Mouse (Mus musculus): Measurements from ENCODE around the gene Trir.

Gene Trir
- long read RNA-seq, experiment 1, transcript Trir-201 (3 exons, 902 nt): major isoform, 114 of 121 reads
- long read RNA-seq, experiment 1, partial matches to known transcripts: 2 of 121 reads
- long read RNA-seq, experiment 1, other reads (novel, unspliced or antisense): 5 of 121 reads
- long read RNA-seq, experiment 2, transcript Trir-201 (3 exons, 902 nt): major isoform, 141 of 153 reads
- long read RNA-seq, experiment 2, partial matches to known transcripts: 5 of 153 reads
- long read RNA-seq, experiment 2, other reads (novel, unspliced or antisense): 7 of 153 reads

DNA sequence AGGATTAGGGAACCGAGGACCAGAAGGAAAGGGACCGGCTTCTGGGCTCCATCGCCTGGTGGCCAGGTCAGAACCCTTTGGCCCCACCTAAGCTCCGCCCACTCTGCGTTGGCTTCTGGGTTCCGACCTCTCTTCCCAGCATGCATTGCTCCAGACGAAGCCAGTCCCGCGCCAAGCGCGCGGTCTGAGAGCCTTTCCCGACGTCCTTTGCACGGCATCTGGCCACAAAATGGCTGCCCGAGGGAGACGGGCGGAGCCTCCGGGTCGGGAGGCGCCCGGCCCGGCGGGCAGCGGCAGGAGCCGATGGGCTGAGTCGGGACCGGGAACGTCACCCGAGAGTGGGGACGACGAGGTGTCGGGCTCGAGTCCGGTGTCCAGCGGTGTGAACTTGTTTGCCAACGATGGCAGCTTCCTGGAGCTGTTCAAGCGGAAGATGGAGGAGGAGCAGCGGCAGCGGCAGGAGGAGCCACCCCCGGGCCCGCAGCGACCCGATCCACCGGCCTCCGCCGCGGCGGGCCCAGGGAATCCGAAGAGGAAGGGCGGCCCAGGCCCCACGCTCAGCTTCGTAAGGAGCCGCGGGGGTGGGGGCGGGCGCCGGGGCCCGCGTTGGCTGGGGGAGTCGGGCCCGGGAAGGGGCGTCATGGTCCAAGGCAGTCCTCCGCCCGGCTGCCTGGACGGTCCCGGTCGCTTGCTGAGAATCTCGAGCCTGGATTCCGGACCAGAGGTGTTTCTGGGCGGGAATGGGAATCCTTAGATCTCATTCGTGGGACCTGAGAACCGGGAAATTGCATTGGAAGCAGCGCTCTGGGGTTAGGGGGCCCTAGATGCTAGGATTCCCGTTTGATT lies at the start of gene Trir:
Gene Trir, plus strand, starts transcription at position 154 of the 846 bp plus-strand sequence.
- intact Hi-C loops (cut with DNase I): loop anchor here (5.0 kb wide), 1 partner anchor 50 kb away; the partner anchor contains the start of gene Junb

DNA sequence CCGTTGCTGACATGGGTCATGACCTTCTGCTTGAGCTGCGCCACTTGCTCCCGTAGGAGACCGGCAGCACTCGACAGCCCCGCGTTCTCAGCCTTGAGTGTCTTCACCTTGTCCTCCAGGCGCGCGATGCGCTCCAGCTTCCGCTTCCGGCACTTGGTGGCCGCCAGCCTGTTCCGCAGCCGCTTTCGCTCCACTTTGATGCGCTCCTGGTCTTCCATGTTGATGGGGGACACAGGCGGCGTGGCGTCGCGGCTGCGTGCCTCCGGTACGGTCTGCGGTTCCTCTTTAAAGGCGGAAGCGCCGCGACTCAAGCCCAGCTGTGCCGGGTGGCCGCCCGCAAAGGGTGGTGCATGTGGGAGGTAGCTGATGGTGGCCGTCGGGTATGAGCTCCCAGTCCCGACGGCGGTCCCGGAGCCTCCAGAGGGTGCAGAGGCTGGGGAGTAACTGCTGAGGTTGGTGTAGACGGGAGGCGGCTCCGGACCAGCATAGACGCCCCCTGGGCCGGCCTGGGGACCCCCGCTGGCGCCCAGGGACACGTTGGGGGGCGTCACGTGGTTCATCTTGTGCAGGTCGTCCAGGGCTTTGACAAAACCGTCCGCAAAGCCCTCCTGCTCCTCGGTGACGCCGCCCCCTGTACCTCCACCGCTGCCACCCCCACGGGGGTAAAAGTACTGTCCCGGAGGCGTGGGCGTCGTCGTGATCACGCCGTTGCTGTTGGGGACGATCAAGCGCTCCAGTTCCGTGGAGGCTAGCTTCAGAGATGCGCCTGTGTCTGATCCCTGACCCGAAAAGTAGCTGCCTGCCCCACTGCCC lies 49.0 kb upstream of the Trir start:
- intact Hi-C loops (cut with DNase I): loop anchor here (5.0 kb wide), 1 partner anchor 50 kb away; the partner anchor contains the start of genes Asna1 and Trir

DNA sequence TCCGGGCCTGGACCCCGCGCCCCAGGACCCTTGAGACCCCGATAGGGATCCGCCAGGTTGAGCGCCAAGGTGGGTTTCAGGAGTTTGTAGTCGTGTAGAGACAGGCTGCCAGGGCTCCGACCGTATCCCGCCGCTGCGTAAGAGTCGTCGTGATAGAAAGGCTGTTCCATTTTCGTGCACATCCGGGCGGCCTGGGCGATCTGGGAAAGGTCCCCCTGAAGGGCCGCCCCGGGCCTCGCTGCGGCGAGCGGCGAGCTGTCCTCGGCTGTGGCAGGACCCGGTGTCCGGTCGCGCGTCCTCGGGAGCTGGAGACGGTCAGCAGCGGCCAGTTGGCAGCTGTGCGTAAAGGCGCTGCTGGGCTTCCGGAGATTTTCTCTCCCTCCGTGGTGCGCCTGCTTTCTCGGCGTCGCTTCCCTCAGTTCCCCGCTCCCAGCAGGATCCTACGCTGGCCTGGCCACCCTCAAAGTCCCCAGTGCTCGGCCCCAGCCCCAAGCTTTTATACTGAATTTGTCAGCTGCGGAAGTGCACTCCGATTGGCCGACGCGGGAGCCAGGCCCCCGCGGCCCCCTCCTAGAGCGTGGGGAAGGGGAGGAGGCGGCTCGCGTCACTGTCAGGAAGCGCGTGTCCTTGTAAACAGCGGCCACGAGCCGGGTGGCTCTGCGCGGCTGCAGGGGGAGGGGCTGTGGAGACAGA lies 48.2 kb upstream of the Trir start, which contains the start of gene Junb:
Gene Junb, minus strand, starts transcription at position 471 of the 693 bp plus-strand sequence.
- intact Hi-C loops (cut with DNase I): loop anchor here (5.0 kb wide), 1 partner anchor 49 kb away; the partner anchor contains the start of genes Asna1 and Trir

DNA sequence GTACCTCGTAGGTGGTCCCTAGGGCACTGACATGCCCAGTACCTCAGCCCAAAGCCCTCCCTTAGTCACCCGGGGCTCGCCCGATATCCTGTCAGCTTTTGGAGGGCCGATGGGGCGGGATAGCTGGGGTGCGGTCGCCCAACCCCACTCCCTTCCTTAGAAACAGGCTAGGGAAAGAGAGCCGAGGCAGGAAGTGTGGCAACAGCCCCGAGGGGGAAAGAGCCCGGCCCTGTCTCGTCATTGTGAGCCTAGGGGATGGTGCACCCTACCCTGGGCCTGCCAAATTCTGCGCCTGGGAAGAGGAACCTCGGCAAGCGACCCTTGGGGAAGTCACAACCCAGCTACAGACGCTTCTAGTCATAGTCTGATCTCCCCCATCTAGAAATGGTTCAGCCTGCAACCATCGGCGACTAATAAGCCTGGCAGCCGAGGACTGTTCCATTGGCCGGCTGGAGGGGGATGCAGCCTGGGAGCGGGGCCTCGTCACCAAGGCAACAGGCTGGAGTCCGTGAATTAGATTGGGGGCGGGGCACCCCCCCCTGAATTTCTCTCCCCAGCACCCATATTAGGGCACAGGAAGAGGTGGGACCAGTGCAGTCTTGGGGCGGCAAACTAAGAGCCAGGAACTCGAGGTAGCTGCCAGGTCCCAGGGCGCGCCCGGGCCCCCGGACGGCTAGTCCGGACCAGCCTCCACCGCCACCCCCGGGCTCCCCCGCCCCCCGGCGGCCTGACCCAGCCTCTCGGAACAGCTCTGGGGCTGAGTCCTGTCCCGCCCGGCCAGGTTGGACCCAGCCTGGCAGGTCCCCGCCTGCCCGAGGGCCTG lies 46.8 kb upstream of the Trir start:
- intact Hi-C loops (cut with DNase I): loop anchor here (5.0 kb wide), 1 partner anchor 47 kb away; the partner anchor contains the start of genes Asna1 and Trir

DNA sequence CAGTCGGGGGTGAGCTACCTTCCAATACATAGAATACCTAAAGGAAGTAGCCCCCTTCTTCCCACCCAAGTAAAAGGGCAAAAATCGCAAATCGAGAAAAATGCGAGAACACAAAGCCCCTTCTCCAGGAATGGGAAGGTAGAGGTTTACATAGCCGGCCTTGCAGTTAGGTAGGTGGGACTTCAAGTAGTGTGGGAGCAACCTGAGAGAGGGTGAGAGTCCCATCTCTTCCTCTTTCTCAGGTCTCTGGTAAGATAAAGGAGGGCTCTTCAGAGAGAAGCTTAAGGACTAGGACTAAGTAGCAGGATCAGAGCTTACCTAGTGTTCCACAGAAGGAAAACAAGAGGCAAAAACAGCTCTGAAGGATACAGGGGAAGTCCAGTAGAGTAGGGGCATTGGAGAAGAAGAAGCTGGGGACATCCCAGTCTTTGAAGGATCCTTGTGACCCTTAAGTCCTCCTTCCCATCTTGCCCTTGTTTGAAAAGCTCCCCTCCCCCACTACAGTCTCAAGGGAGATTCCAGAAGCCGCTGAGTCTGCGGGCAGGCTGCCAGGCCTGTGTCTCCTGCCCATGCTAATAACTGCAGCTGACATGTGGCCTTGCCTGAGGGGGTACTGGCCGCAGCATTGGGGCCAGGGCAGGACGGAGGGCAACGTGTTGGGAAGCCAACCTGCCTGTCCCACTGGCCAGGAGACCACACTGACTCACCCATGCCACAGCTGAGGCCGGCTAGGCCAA lies 45.8 kb upstream of the Trir start:
- intact Hi-C loops (cut with DNase I): no loop called here

DNA sequence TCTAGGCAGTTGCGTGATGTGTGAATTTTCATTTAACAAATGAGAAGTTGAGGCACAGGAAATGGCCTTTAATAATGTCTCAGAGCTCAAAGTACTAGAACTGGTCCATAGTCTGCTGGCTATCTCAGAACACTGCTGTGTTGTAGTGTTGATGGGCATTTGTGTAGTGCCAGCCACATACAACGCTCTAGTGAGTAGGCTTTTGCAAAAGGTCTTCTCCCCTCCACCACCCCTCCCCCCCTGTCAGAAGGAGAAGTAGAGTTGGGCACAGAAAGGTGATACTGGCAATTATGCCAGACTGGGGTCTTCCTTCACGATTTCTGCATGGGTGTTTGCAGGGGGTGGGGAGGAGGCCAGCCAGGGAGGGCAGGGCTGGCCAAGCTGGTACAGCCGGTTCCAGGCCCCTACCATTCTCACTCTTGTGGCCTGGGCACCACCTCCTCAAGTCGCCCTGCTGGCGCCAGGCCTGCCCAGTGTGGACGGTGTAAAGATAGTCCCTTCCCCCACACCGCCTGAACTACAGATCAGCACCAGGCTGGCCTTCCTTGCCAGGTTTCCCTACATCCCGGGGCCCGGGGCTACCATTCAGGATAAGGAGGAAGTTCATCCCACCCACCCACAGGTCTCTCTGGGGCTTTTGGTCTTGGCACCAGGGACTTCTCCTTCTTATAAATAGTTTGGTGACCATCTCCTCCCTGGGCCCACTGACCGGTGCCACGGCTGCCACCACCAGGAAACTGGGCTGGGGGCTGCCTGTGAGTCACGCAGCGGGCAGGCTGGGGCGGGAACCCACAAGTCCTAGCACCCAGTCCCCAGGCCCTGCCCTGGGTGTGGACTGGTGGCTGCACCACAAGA lies 44.8 kb upstream of the Trir start:
- intact Hi-C loops (cut with DNase I): no loop called here

DNA sequence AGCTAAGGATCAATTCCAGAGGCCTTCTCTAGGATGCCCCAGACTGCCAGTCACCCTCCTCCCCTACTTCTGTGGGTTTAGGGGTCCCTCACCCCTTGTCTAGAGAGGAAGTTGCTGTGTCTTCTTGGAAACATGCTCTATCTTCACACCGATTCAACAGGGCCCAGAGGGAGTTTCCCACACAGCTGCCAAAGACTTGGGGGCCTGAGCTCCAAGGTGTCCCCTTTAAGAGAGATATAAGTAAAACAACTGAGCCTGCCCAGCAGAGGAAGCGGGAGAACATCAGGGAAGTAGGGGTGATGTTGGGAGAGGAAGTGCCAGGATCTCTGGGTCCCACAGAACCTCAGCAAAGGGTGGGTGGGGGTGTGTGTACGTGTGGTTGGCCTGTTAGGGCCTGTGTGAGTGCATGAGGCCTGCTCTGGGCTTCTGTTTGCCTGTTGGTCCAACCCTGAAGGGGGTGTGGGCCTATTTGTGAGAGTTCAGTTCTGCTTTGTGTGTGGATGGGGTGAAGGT lies 44.1 kb upstream of the Trir start:
- intact Hi-C loops (cut with DNase I): no loop called here

DNA sequence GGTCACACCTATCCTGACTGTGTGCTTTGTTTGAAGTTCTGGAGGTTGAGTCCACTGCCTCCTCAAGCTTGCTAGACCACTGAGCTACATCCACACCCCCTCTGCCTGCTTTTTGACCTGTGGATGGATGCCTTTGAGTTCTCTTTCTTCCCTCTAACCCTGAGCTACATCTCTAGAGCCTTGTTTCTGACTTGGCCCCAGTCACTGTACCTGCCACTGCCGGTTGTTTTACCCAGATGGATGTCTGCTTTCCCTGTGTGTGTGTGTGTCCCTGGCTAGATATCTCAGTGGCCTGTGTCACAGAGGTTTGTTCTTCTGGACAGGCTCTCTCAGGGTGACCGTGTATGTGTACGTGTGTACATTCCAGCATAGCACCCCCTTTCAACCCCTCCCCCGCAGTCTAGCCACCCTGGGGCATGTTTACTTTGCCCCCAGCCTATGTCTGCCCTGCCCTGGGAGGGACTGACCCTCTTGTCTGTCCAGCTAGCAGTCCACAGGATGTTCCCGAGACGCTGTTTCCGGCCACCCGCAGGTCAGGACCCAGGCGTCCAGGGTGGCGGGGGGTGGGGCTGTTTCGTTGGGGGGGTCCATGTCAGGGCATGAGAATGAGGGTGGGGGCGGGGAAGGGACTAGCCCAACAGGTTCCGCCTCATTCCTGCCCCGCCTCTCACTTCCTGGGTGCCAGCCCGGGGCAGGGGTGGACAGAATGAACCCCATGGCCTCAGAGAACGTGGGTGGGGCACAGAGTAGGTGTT lies 42.2 kb upstream of the Trir start:
- intact Hi-C loops (cut with DNase I): no loop called here

DNA sequence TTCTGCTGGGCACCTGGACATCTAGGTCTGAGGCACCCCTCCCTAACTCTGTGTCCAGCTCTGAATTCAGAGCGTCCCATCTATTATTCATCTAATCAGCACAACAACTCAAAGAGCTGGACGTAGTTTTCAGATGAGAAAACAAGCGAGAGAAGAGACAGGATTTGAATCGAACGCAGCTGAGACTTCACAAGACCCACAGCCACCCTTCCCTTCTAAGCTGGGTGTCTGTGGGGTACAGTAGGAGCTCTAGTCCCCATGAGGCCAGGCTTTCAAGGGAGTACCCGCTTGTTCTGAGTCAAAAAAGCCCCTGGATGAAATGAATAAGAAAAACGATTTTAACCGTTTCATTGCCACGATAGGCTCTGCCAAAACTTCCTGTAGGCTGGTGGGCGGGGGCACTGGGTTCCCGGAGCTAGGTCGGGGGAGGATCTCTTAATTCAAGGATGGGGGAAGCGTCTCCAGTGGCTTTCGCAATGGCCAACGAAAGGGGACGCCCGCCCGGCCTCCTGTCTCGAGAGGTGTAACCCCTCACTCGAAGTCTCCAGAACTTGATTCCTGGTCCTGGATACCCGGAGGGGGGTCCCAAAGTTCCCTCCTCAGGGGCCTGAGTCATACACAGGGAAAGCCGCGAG lies 41.5 kb upstream of the Trir start:
- intact Hi-C loops (cut with DNase I): no loop called here

DNA sequence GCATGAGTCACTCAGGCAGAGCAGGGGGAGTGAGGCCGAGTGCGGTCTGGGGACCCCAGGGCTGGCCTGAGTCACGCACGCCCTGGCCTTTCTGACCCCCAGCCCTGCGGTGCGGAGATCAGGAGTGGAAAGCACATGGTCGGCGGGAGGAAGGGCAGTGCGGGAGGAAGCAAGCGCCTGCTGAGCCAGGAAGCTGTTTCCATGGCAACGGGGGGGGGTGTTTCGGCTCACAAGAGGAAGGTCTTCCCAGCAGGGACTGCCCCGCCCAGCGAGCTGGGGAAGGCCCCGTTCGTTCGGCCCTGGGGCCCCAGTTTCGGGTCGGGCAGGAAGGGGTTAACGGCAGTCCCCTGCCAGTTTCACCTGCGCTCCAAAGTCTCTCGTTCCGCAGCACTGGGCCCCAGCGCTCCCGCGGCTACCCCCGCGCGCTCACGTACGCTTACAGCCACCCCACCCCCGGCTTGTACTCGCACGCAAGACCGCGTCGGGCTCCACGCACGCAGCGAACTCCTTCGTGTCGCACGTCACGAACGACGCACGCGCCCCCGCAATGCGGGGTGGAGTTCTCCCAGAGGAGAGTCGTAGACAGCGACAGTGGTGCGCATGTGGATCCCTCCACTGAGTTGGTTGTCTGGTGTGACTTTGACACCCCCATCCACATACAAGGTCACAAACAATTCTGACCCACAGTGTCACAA lies 40.8 kb upstream of the Trir start:
- intact Hi-C loops (cut with DNase I): no loop called here

DNA sequence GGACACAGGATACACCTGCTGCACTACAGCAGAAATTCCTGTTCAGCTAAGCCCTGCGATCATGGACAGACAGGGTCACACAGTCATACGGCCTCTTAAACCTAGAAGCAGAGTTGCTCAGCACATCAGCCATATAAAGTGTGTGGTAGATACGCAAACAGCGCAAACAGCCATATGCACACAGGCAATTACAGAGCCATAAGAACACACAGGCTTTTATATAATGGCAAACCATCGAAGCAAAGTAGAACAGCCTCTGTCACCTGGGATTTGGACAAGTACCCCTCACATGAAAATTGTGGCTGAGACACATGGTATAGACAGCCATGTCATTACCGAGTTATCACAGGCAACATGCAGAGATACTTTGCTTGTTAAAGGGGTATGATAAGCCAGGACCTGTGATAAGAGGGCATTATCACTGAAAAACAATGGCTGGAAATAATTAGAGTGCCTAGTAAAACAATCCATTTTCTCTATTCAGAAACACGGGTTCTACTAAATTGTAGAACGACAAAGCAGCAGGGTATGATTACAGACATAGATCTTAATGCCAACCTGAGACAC lies 40.2 kb upstream of the Trir start:
- intact Hi-C loops (cut with DNase I): no loop called here

DNA sequence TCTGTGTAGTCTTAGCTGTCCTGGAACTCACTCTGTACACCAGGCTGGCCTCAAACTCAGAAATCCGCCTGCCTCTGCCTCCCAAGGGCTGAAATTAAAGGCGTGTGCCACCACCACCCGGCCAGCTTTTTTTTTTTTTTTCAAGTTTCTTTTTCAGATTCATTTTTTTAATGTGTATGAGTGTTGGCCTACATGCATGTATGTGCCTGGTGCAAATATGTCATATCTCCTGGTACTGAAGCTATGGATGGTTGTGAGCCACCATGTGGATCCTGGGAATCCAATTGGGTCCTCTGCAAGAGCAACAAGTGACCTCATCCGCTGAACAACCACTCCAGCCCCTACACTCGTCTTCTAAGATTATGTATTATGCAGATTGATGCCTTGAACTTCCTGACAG lies 39.2 kb upstream of the Trir start:
- intact Hi-C loops (cut with DNase I): no loop called here

DNA sequence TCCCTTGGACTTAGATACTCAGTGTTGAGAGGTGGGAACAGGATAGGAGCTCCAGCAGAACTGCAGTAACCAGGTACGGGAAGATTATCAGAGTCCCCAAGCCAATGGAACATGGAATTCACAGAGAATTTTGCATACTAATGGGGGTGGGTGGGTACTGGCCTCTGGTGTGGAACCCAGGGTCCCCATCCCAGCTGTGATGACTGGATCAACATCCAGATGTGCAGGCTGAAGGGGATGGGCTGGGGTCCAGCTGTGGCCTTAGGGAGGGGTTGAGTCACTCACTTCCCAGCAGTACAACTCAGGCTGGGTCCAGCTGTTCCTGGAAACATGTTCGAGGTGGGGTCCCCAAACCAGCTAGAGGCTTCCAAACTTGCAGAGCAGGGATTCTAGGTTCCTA lies 38.7 kb upstream of the Trir start:
- intact Hi-C loops (cut with DNase I): no loop called here

DNA sequence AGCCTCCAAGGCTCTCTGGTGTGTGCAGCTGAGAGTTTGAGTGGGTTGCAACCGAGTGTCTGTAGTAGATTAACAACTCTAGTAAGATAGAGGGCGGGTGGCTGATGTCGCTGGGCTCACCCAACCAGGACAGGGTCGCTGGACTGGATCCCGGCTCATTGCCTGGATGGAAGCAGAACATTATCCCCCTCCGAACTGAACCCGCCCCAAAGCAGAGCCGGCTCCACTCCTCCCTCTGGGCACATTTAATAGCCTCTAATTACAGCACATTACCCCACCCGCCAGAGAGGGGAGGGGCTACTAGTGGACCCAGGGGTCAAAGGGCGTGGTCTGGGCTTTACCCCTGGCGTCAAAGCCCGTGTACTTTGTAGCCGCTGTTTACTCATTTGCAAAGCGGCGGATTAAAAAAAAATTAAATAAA lies 37.3 kb upstream of the Trir start:
- intact Hi-C loops (cut with DNase I): no loop called here

DNA sequence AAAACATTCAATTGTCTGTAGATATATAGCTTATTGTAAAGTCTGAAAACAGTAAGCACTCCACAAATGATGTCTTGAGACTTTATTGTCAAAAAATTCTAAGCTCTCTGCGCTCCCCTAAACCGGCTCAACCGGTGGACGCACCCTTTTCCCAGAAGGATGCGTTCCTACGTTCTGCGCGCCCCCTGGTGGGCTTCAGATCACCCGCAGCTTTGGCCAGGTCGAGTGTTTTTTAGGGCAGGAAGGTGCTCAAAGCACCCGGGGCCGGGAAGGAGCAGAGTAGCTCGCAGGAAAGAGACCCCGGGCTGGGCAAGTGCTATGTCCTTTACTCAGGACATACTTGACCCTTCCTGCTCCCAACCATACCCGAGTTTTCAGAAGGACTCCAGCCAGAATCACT lies 36.8 kb upstream of the Trir start:
- intact Hi-C loops (cut with DNase I): loop anchor here (1.0 kb wide), 1 partner anchor 16 kb away; no protein-coding TSS in a partner anchor

DNA sequence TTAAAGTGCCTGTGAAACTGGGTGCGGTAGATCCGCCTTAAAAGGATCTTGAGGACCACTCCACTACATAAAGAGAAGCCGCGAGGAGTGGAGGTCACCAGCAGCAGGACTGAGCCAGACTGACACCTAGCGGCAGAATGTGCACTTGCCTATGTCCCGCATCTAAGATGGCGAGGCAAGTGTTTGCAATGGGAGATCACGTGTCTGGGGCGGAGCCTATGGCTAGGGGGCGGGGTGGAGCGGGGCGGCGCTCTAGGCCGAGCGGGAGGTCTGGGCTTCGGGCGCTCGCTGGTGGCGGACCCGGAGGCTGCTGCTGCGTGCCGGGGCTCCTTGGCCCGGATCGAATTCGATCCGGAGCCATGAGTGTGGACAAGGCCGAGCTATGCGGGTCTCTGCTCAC lies 36.3 kb upstream of the Trir start, which contains the start of gene Hook2:
Gene Hook2, plus strand, starts transcription at position 255 of the 400 bp plus-strand sequence.
- intact Hi-C loops (cut with DNase I): loop anchor here (1.0 kb wide), 1 partner anchor 16 kb away; no protein-coding TSS in a partner anchor

Measured in adrenal gland (tissue).